Mouse (Mus musculus) neutrophil, adult 5-6 weeks (primary cell): ENCODE measurements around the gene Prmt6. TPM values are rescaled to one million over a fixed set of nuclear protein-coding genes. Genes with fewer than 3 reads are reported as not detected.

Experiments
- ATAC-seq: fragments of 151-379, 151-347 bp; 2 replicates; pipeline ENCODE4 v1.8.0; 2017; ENCODE audit warnings: mild to moderate bottlenecking, moderate TSS enrichment; ENCODE audit not compliant: insufficient number of reproducible peaks, poor library complexity, low FRiP score, severe bottlenecking; ENCODE audit errors: extremely low read depth
- total RNA-seq: library from RNA; stranded (forward); fragments of 200-1000 nt; gene quantifications from 2 replicates; pipeline ENCODE4 v1.2.3, GENCODE M21; 2017

Prmt6 gene
- 6.3 and 9.0 TPM in 2 replicates for total RNA-seq

GRCm38 (mm10) chr3:110250839-110251700, at the start of gene Prmt6:
Prmt6 (minus strand) TSS chr3:110250998.
- peak; percentile 77 for ATAC-seq

GRCm38 (mm10) chr3:110290485-110291045, 39.8 kb upstream of the Prmt6 start:
- ATAC-seq: no peak

GRCm38 (mm10) chr3:110282651-110283050, 31.9 kb upstream of the Prmt6 start:
- ATAC-seq: no peak

GRCm38 (mm10) chr3:110267790-110268189, 17.0 kb upstream of the Prmt6 start:
- no peak for ATAC-seq

GRCm38 (mm10) chr3:110253105-110253504, 2.3 kb upstream of the Prmt6 start:
- ATAC-seq: no peak

- ATAC-seq: peak; percentile 35
Observed at GRCm38 (mm10) chr3:110249891-110250838, 633 bp downstream of the Prmt6 start.

GRCm38 (mm10) chr3:110236819-110237463, 13.9 kb downstream of the Prmt6 start:
- no peak for ATAC-seq

Other genes with a start within 250 kb of the Prmt6 start
- not detected in 2 replicates for gene Ntng1, start 107.0 kb downstream of the Prmt6 start, total RNA-seq